Mouse (Mus musculus): ENCODE results near the gene Serinc5.

DNA sequence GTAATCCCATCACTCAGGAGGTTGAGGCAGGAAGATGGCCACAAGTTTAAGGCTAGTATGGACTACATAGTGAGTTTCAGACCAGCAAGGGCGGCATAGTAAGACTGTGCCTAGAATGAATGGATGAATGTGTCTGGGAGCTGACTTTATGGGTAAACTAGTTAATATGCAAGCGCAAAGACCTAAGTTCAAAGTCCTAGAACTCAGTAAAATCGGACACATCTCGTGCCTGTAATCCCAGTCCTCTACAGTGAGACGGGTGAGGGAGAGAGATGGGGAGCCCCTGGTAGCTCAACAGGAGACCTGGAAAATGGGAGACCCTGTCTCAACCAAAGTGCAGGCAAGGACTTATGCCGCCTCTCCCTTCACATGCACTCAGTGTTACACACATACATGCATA is 88.5 kb downstream of the Serinc5 start:
- no peak for TF ChIP-seq CTCF (IDR thresholded peaks at IDR 0.05; ENCODE audit: borderline replicate concordance, insufficient read depth, low read length)
- TF ChIP-seq POLR2A (IDR thresholded peaks at IDR 0.05; ENCODE audit: low read depth, low read length): no peak
